Mouse (Mus musculus): Measurements from ENCODE around the gene Yipf2. TPM values are rescaled to one million over a fixed set of nuclear protein-coding genes. Genes with fewer than 3 reads are reported as not detected.

The Yipf2 gene
- total and polyA plus RNA-seq, 2 experiments from 2014 or later = 18.4 to 25.5 TPM

- peak overlapping the region; percentile 68 for H3K4me2 ChIP-seq (ENCODE audit: low read depth, low read length)
- H3K36me3 ChIP-seq (ENCODE audit: insufficient read depth, low read length) = no peaks in the 10 kb centered on the region
- H3K27me3 ChIP-seq (ENCODE audit: insufficient read depth, low read length) = no peaks in the 10 kb centered on the region
- DNase-seq (ENCODE audit: low spot score) (no peak), ATAC-seq (no peak)
- H3K4me3 ChIP-seq (ENCODE audit: low read length) = peak overlapping the region; percentile 73
- peak overlapping the region; percentile 70 for H3K9ac ChIP-seq (replicated peaks; ENCODE audit: low read length)
- TF ChIP-seq CTCF (IDR thresholded peaks at IDR 0.05; ENCODE audit: low read depth) = no peak; the same call in 1 of the 2 replicates
- peak overlapping the region; percentile 96 for H3K27ac ChIP-seq
- H3K4me1 ChIP-seq (ENCODE audit: insufficient read depth, low read length) = peaks cover 11% of the 10 kb centered on the region; the same call in 1 of the 2 replicates
- 76% methylated on average over 15 of the region's 15 CpGs for WGBS
- H3K9me3 ChIP-seq (ENCODE audit: low read length) = no peaks in the 10 kb centered on the region
These were observed 22.4 kb upstream of the Yipf2 start for GRCm38 (mm10) chr9:21614864-21615616.

DNA sequence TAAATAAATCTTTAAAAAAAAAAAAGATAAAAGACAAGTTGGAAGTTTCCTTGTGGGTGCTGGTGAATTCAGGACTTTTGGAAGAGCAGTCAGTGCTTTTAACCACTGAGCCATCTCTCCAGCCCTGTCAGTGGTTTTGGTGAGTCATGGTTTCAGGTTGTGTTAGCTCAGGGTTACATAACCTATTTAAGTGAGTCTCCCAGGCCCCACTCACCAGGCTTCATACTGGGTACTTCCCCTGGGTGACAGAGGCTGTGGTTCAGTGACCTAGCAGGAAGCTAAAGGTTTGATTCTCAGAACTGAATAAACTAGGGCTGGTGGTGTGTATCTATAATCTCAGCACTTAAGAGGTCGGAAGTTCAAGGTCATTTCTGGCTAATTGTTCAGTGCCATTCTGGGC is 17.2 kb upstream of the Yipf2 start:
- 89% methylated on average over 1 of the region's 1 CpGs for WGBS
- ATAC-seq (no peak), DNase-seq (ENCODE audit: low spot score) (no peak)
- no peaks in the 10 kb centered on the region for H3K27me3 ChIP-seq (ENCODE audit: insufficient read depth, low read length)
- H3K4me2 ChIP-seq (ENCODE audit: low read depth, low read length) = no peak overlapping the region
- H3K36me3 ChIP-seq (ENCODE audit: insufficient read depth, low read length) = no peaks in the 10 kb centered on the region
- H3K4me1 ChIP-seq (ENCODE audit: insufficient read depth, low read length) = no peaks in the 10 kb centered on the region
- no peak for TF ChIP-seq CTCF (IDR thresholded peaks at IDR 0.05; ENCODE audit: low read depth)
- no peaks in the 10 kb centered on the region for H3K9me3 ChIP-seq (ENCODE audit: low read length)
- no peak overlapping the region for H3K9ac ChIP-seq (replicated peaks; ENCODE audit: low read length)
- H3K4me3 ChIP-seq (ENCODE audit: low read length) = no peak overlapping the region
- H3K27ac ChIP-seq = no peak overlapping the region

GRCm38 (mm10) chr9:21606648-21607047 is 14.0 kb upstream of the Yipf2 start:
- no peaks in the 10 kb centered on the region for H3K27me3 ChIP-seq (ENCODE audit: insufficient read depth, low read length)
- H3K4me3 ChIP-seq (ENCODE audit: low read length) = no peak overlapping the region
- no peak for TF ChIP-seq CTCF (IDR thresholded peaks at IDR 0.05; ENCODE audit: low read depth)
- no peak overlapping the region for H3K4me2 ChIP-seq (ENCODE audit: low read depth, low read length)
- H3K36me3 ChIP-seq (ENCODE audit: insufficient read depth, low read length) = no peaks in the 10 kb centered on the region
- DNase-seq (ENCODE audit: low spot score) (no peak), ATAC-seq (no peak)
- no peaks in the 10 kb centered on the region for H3K4me1 ChIP-seq (ENCODE audit: insufficient read depth, low read length)
- WGBS = 88% methylated on average over 1 of the region's 1 CpGs
- no peak overlapping the region for H3K9ac ChIP-seq (replicated peaks; ENCODE audit: low read length)
- no peaks in the 10 kb centered on the region for H3K9me3 ChIP-seq (ENCODE audit: low read length)
- no peak overlapping the region for H3K27ac ChIP-seq

DNA sequence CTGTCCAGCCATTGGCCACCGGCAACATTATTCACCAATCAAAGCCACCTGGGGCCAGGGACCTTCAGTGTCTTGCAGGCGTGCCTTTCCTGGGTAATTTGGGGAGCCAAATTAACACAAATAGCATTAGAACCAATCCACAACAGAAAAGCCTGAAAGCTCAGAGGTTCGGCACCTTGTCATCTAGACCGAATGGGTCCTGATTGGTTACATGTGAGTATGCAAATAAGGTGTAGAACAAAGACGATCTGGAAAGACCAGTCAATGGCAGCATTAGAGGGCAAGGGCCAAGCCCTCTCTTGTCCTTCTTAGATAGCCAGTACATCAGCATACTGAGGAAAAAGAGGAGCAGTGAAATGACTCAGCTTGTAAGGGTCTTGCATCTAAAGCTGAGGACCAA is 13.2 kb upstream of the Yipf2 start:
- Histone ChIP-seq H3K36me3 (ENCODE audit: insufficient read depth, low read length) (no peaks in the 10 kb centered on the region), H3K27ac (no peak overlapping the region), H3K9me3 (ENCODE audit: low read length) (no peaks in the 10 kb centered on the region), H3K4me1 (ENCODE audit: insufficient read depth, low read length) (no peaks in the 10 kb centered on the region), H3K27me3 (ENCODE audit: insufficient read depth, low read length) (no peaks in the 10 kb centered on the region), H3K9ac (replicated peaks; ENCODE audit: low read length) (no peak overlapping the region), H3K4me3 (ENCODE audit: low read length) (no peak overlapping the region), H3K4me2 (ENCODE audit: low read depth, low read length) (no peak overlapping the region)
- TF ChIP-seq CTCF (IDR thresholded peaks at IDR 0.05; ENCODE audit: low read depth) = no peak
- no peak for ATAC-seq
- WGBS = 72% methylated on average over 5 of the region's 5 CpGs
- DNase-seq (ENCODE audit: low spot score) = no peak

- Histone ChIP-seq H3K9ac (replicated peaks; ENCODE audit: low read length) (no peak overlapping the region), H3K36me3 (ENCODE audit: insufficient read depth, low read length) (no peaks in the 10 kb centered on the region), H3K4me2 (ENCODE audit: low read depth, low read length) (no peak overlapping the region), H3K27ac (no peak overlapping the region), H3K9me3 (ENCODE audit: low read length) (no peaks in the 10 kb centered on the region), H3K4me1 (ENCODE audit: insufficient read depth, low read length) (no peaks in the 10 kb centered on the region), H3K27me3 (ENCODE audit: insufficient read depth, low read length) (no peaks in the 10 kb centered on the region), H3K4me3 (ENCODE audit: low read length) (no peak overlapping the region)
- 78% methylated on average over 5 of the region's 5 CpGs for WGBS
- no peak for ATAC-seq
- TF ChIP-seq CTCF (IDR thresholded peaks at IDR 0.05; ENCODE audit: low read depth) = no peak
- no peak for DNase-seq (ENCODE audit: low spot score)
These were observed 11.5 kb upstream of the Yipf2 start for GRCm38 (mm10) chr9:21604119-21604518.

- ATAC-seq (peak; percentile 69), DNase-seq (ENCODE audit: low spot score) (peak; percentile 87)
- Histone ChIP-seq H3K36me3 (ENCODE audit: insufficient read depth, low read length) (no peaks in the 10 kb centered on the region), H3K4me2 (ENCODE audit: low read depth, low read length) (no peak overlapping the region), H3K9me3 (ENCODE audit: low read length) (no peaks in the 10 kb centered on the region), H3K4me3 (ENCODE audit: low read length) (no peak overlapping the region), H3K27me3 (ENCODE audit: insufficient read depth, low read length) (no peaks in the 10 kb centered on the region), H3K4me1 (ENCODE audit: insufficient read depth, low read length) (no peaks in the 10 kb centered on the region), H3K9ac (replicated peaks; ENCODE audit: low read length) (no peak overlapping the region), H3K27ac (no peak overlapping the region)
- WGBS = 47% methylated on average over 10 of the region's 10 CpGs
- TF ChIP-seq CTCF (IDR thresholded peaks at IDR 0.05; ENCODE audit: low read depth) = peak; percentile 85
These were observed 9.2 kb upstream of the Yipf2 start for GRCm38 (mm10) chr9:21601722-21602399.

DNA sequence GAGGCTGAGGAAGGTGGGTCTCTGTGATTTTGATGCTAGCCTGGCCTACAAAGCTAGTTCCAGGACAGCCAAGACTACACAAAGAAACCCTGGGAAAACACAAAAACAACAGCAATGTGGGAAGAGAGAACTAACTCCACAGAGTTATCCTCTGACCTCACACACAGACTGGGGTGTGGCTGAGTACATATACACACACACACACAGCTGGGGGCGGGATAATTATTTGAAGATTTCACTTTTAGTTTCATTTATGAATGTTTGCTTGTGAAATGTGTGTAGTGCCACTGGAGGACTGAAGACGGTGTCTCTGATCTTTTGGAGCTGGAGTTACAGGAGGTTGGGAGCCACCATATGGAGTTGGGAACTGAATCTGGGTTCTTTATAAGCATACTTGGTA is 8.4 kb upstream of the Yipf2 start:
- Histone ChIP-seq H3K36me3 (ENCODE audit: insufficient read depth, low read length) (no peaks in the 10 kb centered on the region), H3K27ac (no peak overlapping the region), H3K9me3 (ENCODE audit: low read length) (no peaks in the 10 kb centered on the region), H3K9ac (replicated peaks; ENCODE audit: low read length) (no peak overlapping the region), H3K4me1 (ENCODE audit: insufficient read depth, low read length) (no peaks in the 10 kb centered on the region), H3K27me3 (ENCODE audit: insufficient read depth, low read length) (no peaks in the 10 kb centered on the region), H3K4me2 (ENCODE audit: low read depth, low read length) (no peak overlapping the region), H3K4me3 (ENCODE audit: low read length) (no peak overlapping the region)
- no peak for TF ChIP-seq CTCF (IDR thresholded peaks at IDR 0.05; ENCODE audit: low read depth)
- ATAC-seq (no peak), DNase-seq (ENCODE audit: low spot score) (no peak)
- WGBS = 85% methylated on average over 2 of the region's 2 CpGs

Measured in hindbrain, postnatal 0 days (tissue).